Comparison of ENCODE assay signal across 7 mouse cellular contexts in the genomic region with DNA sequence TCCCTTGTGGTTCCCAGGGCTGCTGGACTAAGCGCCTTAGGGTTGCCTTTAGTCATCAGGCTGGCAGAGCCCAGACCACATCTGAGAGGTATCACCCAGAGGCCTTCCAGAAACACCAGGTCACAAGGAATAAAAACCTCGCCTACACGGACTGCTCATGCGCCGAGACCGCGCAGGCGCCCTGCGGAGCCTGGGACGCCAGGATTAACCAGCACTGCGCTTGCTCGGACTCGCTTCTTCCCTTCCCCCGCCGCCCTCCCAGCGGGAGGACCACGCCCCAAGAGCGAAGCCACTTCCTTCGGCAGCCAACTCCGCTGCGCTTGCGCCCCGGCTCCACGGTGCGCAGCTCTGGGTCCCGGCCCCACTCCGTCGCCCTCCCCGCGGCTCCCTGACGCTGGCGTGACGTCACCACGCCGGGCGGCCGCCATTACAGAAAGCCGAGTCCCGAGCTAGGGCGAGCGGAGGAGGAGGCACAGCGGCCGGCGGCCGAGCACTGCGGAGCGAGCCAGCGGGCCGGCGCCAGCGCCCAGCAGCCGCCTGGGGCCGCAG. TPM values are rescaled to one million over a fixed set of nuclear protein-coding genes. Genes with fewer than 3 reads are reported as not detected.
A peak's percentile ranks its signal among the peaks of the same experiment; 100 is the strongest.
DNase-seq lines count a peak whose midpoint lies in the region; ATAC-seq lines count a peak whose summit lies in the region.

A gene (plus strand): TSS at position 284 of the 549 bp plus-strand sequence.

- no peaks in the 10 kb centered on the region for H3K36me3 ChIP-seq in embryonic facial prominence, embryonic 12.5 days
- no peaks in the 10 kb centered on the region; the same call in 1 of the 2 replicates for H3K36me3 ChIP-seq in limb, embryonic 11.5 days (ENCODE audit: control insufficient read depth, insufficient read depth, low read length)
- 0 out of 2 replicates have a peak, but pooled peaks cover 4% of the 10 kb centered on the region for H3K36me3 ChIP-seq in midbrain, embryonic 14.5 days (ENCODE audit: control insufficient read depth, insufficient read depth, low read length)

- peak within 1 kb of the TSS; percentile 83 for H3K4me2 ChIP-seq in embryonic facial prominence, embryonic 12.5 days (replicated peaks)
- H3K4me2 ChIP-seq in limb, embryonic 11.5 days (ENCODE audit: low read depth, severe bottlenecking): peak within 1 kb of the TSS; percentile 77
- H3K4me2 ChIP-seq in midbrain, embryonic 14.5 days (ENCODE audit: low read length): peak within 1 kb of the TSS; percentile 95

- H3K9ac ChIP-seq in embryonic facial prominence, embryonic 12.5 days: peak within 1 kb of the TSS; percentile 99
- peak within 1 kb of the TSS; percentile 99 for H3K9ac ChIP-seq in limb, embryonic 11.5 days (ENCODE audit: low read length)
- peak within 1 kb of the TSS; percentile 99 for H3K9ac ChIP-seq in midbrain, embryonic 14.5 days (replicated peaks; ENCODE audit: low read length)

- 1% methylated on average over 53 of the region's 53 CpGs for WGBS in embryonic facial prominence, embryonic 12.5 days
- WGBS in limb, embryonic 11.5 days: under 1% methylated on average over 53 of the region's 53 CpGs
- under 1% methylated on average over 53 of the region's 53 CpGs for WGBS in midbrain, embryonic 14.5 days

- no peaks in the 10 kb centered on the region for H3K27me3 ChIP-seq in embryonic facial prominence, embryonic 12.5 days
- H3K27me3 ChIP-seq in limb, embryonic 11.5 days (ENCODE audit: control insufficient read depth, insufficient read depth, low read length): no peaks in the 10 kb centered on the region
- H3K27me3 ChIP-seq in midbrain, embryonic 14.5 days (ENCODE audit: control insufficient read depth, insufficient read depth, low read length): no peaks in the 10 kb centered on the region

- ATAC-seq in embryonic facial prominence, embryonic 12.5 days (ENCODE audit: insufficient number of reproducible peaks, insufficient read depth, low FRiP score, low TSS enrichment): peak; percentile 98
- peak; percentile 98 for ATAC-seq in limb, embryonic 11.5 days (ENCODE audit: insufficient number of reproducible peaks, low FRiP score, low TSS enrichment, low read depth)
- peak; percentile 98 for ATAC-seq in midbrain, embryonic 14.5 days (ENCODE audit: low FRiP score, low TSS enrichment)

- DNase-seq in adrenal gland, postnatal 25 days: peak; percentile 98
- DNase-seq in heart, adult 11 months: peak; percentile 100
- peak; percentile 96 for DNase-seq in kidney, adult 18-20 months
- DNase-seq in limb, embryonic 11.5 days (ENCODE audit: low spot score): peak; percentile 98
- peak; percentile 100 for DNase-seq in midbrain, embryonic 14.5 days
- DNase-seq in spleen, adult 18-20 months: peak; percentile 93 to 98

- peak within 1 kb of the TSS; percentile 98 for H3K4me3 ChIP-seq in embryonic facial prominence, embryonic 12.5 days
- H3K4me3 ChIP-seq in limb, embryonic 11.5 days (ENCODE audit: low read depth, low read length): peak within 1 kb of the TSS; percentile 76
- peak within 1 kb of the TSS; percentile 98 for H3K4me3 ChIP-seq in midbrain, embryonic 14.5 days (replicated peaks; ENCODE audit: low read depth, low read length)

- peak within 1 kb of the TSS; percentile 100 for H3K27ac ChIP-seq in embryonic facial prominence, embryonic 12.5 days
- peak within 1 kb of the TSS; percentile 98 for H3K27ac ChIP-seq in limb, embryonic 11.5 days (replicated peaks; ENCODE audit: low read depth, low read length)
- H3K27ac ChIP-seq in midbrain, embryonic 14.5 days (replicated peaks; ENCODE audit: low read depth, low read length): peak within 1 kb of the TSS; percentile 100

- no peaks in the 10 kb centered on the region for H3K9me3 ChIP-seq in embryonic facial prominence, embryonic 12.5 days
- H3K9me3 ChIP-seq in limb, embryonic 11.5 days (ENCODE audit: control insufficient read depth, low read length): no peaks in the 10 kb centered on the region
- no peaks in the 10 kb centered on the region for H3K9me3 ChIP-seq in midbrain, embryonic 14.5 days (ENCODE audit: control insufficient read depth, low read length)

- H3K4me1 ChIP-seq in embryonic facial prominence, embryonic 12.5 days: peaks cover 17% of the 10 kb centered on the region
- H3K4me1 ChIP-seq in limb, embryonic 11.5 days (ENCODE audit: control insufficient read depth, insufficient read depth, low read length): peaks cover 16% of the 10 kb centered on the region
- peaks cover 34% of the 10 kb centered on the region for H3K4me1 ChIP-seq in midbrain, embryonic 14.5 days (ENCODE audit: control insufficient read depth, insufficient read depth, low read length)

RNA-seq across cellular contexts. Expression of the gene that starts here (rescaled TPM):
- 77.2 and 91.2 TPM in 2 replicates for total RNA-seq in adrenal gland, postnatal 25 days (2021)
- 106 and 108 TPM in 2 replicates for polyA plus RNA-seq in embryonic facial prominence, embryonic 12.5 days (2016; fragmentation: Nextera tagmentation; extraction: Ambion mirVana)
- polyA plus RNA-seq in limb, embryonic 11.5 days (2014; fragmentation: Nextera tagmentation; extraction: Ambion mirVana): 112 and 117 TPM in 2 replicates
- 140 and 162 TPM in 2 replicates for polyA plus RNA-seq in midbrain, embryonic 14.5 days (2014; fragmentation: Nextera tagmentation; extraction: Ambion mirVana)

Comparison
In these comparisons a context has a peak if more than half of its experiments do, and no peak if none do; other contexts are left out.
1. Peak in every context shown above with its lines: DNase-seq, ATAC-seq, H3K4me3 ChIP-seq and H3K27ac ChIP-seq.